Mouse (Mus musculus): ENCODE data around the gene Arhgap4. TPM values are rescaled to one million over a fixed set of nuclear protein-coding genes. Genes with fewer than 3 reads are reported as not detected.

Arhgap4 gene
- polyA plus RNA-seq (2015; fragmentation: Nextera tagmentation; extraction: Ambion mirVana) = 5.1 and 5.2 TPM in 2 replicates

DNA sequence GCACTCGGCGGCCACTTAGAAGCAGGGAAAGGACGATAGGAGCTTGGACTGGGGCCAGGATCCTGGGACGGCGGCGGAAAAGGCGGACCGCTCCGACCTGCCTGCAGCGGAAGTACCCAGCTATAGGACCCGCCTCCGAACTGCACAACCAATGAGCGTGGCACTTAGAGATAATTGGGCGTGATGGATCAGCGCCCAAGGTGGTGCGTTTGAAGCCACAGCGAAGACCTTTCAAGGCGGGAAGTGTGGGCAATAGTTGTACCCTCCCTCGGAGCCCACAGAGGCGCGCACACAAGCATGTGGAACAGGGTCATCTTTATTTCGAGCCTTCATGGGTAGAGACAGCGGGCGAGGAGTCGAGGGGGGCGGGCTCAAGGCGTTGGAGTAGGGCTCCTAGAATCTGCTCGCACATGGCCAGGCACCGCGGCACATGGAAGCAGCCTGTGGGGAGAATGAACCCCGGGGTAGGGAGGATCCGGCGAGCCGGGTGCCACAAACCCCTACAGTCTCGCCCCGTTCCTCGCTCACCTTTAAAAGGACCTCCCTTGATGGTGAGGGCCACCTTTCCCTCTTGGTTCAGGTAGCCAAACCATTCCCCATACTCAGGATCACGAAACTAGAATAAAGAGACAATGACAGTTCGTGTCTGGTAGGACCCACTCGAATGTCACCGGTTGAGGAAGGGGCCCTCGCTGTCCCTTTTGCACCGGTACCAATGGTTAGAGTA lies at the start of gene Arhgap4, which contains the start of gene Naa10:
Gene Arhgap4 (minus strand): TSS at position 48 of the 727 bp plus-strand sequence.
Gene Naa10 (minus strand): TSS at position 122 of the 727 bp plus-strand sequence.
- peak; percentile 97 for ATAC-seq

DNA sequence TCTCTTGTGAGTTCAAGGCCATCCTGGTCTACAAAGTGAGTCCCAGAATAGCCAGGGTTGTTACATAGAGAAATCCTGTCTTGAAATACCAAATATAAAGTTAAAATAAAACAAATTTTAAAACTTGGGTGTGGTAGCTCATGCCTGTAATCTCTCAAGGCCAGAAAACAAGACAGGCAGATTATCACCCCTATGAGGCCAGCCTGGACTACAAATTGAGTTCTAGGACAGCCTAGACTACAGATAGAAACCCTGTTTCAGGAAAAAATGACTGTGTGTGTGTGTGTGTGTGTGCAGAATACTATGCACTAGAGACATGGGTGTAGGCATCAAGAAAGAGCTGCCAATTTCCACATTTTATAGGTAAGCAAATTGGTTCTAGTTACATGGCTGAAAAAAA lies 49.1 kb upstream of the Arhgap4 start:
- ATAC-seq (no peak), DNase-seq (no peak)
- Histone ChIP-seq H3K36me3 (replicated peaks; ENCODE audit: insufficient read depth, low read length) (no peaks in the 10 kb centered on the region), H3K4me3 (ENCODE audit: low read depth, low read length) (no peak overlapping the region), H3K4me1 (ENCODE audit: insufficient read depth) (peaks cover 9% of the 10 kb centered on the region), H3K4me2 (ENCODE audit: low read depth, low read length) (peak overlapping the region; percentile 22; the same call in 1 of the 2 replicates), H3K9ac (replicated peaks) (no peak overlapping the region), H3K9me3 (ENCODE audit: low read length) (no peaks in the 10 kb centered on the region), H3K27me3 (ENCODE audit: insufficient read depth, low read length) (no peaks in the 10 kb centered on the region), H3K27ac (ENCODE audit: low read depth) (peak overlapping the region; percentile 99)
- TF ChIP-seq EP300 (IDR thresholded peaks at IDR 0.05; ENCODE audit: low read depth) (peak; percentile 85), CTCF (IDR thresholded peaks at IDR 0.05; ENCODE audit: low read depth) (no peak)

More for the DNA sequence above, at the start of gene Arhgap4, which contains the start of gene Naa10:
- Histone ChIP-seq H3K4me1 (ENCODE audit: insufficient read depth) (no peaks in the 10 kb centered on the region), H3K9me3 (ENCODE audit: low read length) (no peaks in the 10 kb centered on the region), H3K27me3 (ENCODE audit: insufficient read depth, low read length) (no peaks in the 10 kb centered on the region), H3K36me3 (replicated peaks; ENCODE audit: insufficient read depth, low read length) (0 out of 2 replicates have a peak, but pooled peaks cover 8% of the 10 kb centered on the region), H3K4me3 (ENCODE audit: low read depth, low read length) (peak within 1 kb of the TSS; percentile 61), H3K9ac (replicated peaks) (peak within 1 kb of the TSS; percentile 74), H3K4me2 (ENCODE audit: low read depth, low read length) (peak within 1 kb of the TSS; percentile 85), H3K27ac (ENCODE audit: low read depth) (peak within 1 kb of the TSS; percentile 79)
- TF ChIP-seq CTCF (IDR thresholded peaks at IDR 0.05; ENCODE audit: low read depth) (no peak), EP300 (IDR thresholded peaks at IDR 0.05; ENCODE audit: low read depth) (0 out of 2 replicates have a peak, but pooled peaks have one; percentile 34)
- peak; percentile 91 for DNase-seq
- 19% methylated on average over 43 of the region's 43 CpGs for WGBS (ENCODE audit: insufficient replicate concordance)

DNA sequence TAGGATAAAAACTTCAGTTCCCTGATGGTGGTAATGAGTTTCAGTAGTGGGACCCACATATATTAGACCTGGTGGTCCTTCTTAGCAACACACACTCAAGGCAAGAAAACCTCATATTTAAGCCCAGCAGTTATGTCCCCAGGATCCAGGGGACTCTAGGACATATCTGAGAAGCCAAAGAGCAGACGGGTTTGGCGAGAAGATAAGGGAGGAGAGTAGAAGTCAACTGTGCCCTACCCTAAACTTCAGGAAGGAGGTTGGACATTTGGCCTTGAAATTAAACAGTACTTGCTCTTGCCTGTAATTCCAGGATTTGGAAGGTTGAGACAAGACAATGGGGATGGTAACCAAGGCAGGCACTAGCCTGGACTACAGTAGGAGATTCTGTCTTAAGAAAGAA lies 48.1 kb upstream of the Arhgap4 start:
- H3K4me3 ChIP-seq (ENCODE audit: low read depth, low read length) = no peak overlapping the region
- no peak overlapping the region; the same call in 1 of the 2 replicates for H3K9ac ChIP-seq (replicated peaks)
- no peak for ATAC-seq
- H3K9me3 ChIP-seq (ENCODE audit: low read length) = no peaks in the 10 kb centered on the region
- H3K27ac ChIP-seq (ENCODE audit: low read depth) = peak overlapping the region; percentile 99
- WGBS (ENCODE audit: insufficient replicate concordance) = 63% methylated on average over 2 of the region's 2 CpGs
- peak overlapping the region; percentile 35; the same call in 1 of the 2 replicates for H3K4me2 ChIP-seq (ENCODE audit: low read depth, low read length)
- TF ChIP-seq CTCF (IDR thresholded peaks at IDR 0.05; ENCODE audit: low read depth) (no peak), EP300 (IDR thresholded peaks at IDR 0.05; ENCODE audit: low read depth) (peak; percentile 86)
- peaks cover 9% of the 10 kb centered on the region for H3K4me1 ChIP-seq (ENCODE audit: insufficient read depth)
- no peak for DNase-seq
- H3K36me3 ChIP-seq (replicated peaks; ENCODE audit: insufficient read depth, low read length) = no peaks in the 10 kb centered on the region
- H3K27me3 ChIP-seq (ENCODE audit: insufficient read depth, low read length) = no peaks in the 10 kb centered on the region

DNA sequence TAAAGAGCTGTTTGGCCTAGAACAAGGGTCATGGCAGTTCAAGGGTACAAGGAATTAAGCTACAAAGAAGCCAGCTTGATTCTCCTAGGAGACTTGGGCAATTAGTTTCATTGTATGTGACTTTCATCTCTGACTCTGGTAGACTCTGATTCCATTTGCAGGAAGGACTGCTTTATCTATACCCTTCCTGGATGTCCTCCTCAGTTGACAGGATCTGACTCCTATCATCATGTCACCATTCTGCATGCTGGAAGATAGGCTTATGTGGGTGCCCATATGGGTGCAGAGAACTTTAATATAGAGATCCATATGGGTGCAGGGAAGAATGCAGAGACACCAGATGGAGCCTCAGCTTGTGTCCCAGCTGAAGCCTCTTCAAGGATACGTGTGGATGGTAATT lies 47.5 kb upstream of the Arhgap4 start:
- ATAC-seq (no peak), DNase-seq (no peak)
- no peak for TF ChIP-seq CTCF (IDR thresholded peaks at IDR 0.05; ENCODE audit: low read depth)
- peak; percentile 25; the same call in 1 of the 2 replicates for TF ChIP-seq EP300 (IDR thresholded peaks at IDR 0.05; ENCODE audit: low read depth)
- Histone ChIP-seq H3K27ac (ENCODE audit: low read depth) (peak overlapping the region; percentile 99), H3K4me2 (ENCODE audit: low read depth, low read length) (no peak overlapping the region), H3K27me3 (ENCODE audit: insufficient read depth, low read length) (no peaks in the 10 kb centered on the region), H3K9ac (replicated peaks) (no peak overlapping the region; the same call in 1 of the 2 replicates), H3K9me3 (ENCODE audit: low read length) (no peaks in the 10 kb centered on the region), H3K4me3 (ENCODE audit: low read depth, low read length) (no peak overlapping the region), H3K36me3 (replicated peaks; ENCODE audit: insufficient read depth, low read length) (no peaks in the 10 kb centered on the region), H3K4me1 (ENCODE audit: insufficient read depth) (peaks cover 9% of the 10 kb centered on the region)
- 59% methylated on average over 1 of the region's 1 CpGs for WGBS (ENCODE audit: insufficient replicate concordance)

DNA sequence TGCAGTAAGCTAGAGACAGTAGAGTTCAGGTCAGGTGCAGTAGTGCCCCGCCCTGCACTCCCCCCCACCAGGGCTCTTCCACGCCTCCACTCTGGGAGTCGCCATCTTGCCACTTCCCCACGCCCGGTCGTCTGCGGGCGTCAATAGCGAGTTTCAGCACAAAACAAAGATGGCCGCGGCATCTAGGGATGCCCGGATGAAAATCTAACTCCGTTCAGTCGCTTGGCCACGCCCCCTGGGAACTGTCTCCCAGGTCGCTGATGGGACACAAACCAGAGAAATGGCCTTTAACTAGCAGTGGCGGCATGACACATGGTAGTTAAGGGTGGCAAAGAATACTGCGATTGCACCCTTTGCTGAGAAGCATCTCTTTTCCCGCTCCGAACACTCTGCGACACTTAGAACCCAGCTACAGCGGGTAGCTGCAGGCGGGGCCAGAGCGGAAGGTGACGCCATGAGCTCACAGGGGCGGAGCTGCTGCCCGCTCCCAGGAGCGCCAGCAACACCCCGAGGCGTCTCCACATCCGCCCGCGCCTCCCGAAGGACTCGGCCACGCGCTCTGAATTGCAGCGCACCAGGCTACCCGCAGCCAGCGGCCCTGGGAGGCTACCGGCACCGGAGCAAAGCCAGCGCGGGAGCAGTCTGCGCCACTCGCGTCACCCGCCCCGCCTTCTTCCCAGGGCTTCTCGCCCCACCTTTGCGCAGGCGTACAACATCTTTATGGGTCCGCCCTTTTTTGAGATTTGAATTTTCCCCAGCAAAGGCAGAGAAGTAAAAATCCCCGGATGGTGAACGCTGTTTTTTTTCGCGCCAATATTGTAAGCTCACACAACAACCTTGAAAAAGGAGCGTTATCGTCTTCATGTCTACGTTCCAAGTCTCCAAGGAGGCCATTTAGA lies 45.8 kb upstream of the Arhgap4 start:
- H3K9me3 ChIP-seq (ENCODE audit: low read length) = no peaks in the 10 kb centered on the region
- peak; percentile 88 for DNase-seq
- H3K9ac ChIP-seq (replicated peaks) = peak overlapping the region; percentile 80
- H3K36me3 ChIP-seq (replicated peaks; ENCODE audit: insufficient read depth, low read length) = 0 out of 2 replicates have a peak, but pooled peaks cover under 1% of the 10 kb centered on the region
- H3K4me1 ChIP-seq (ENCODE audit: insufficient read depth) = peaks cover 22% of the 10 kb centered on the region
- TF ChIP-seq CTCF (IDR thresholded peaks at IDR 0.05; ENCODE audit: low read depth) = no peak
- TF ChIP-seq EP300 (IDR thresholded peaks at IDR 0.05; ENCODE audit: low read depth) = 0 out of 2 replicates have a peak, but pooled peaks have one; percentile 14
- ATAC-seq = peak; percentile 81
- H3K4me2 ChIP-seq (ENCODE audit: low read depth, low read length) = peak overlapping the region; percentile 71
- H3K27ac ChIP-seq (ENCODE audit: low read depth) = peak overlapping the region; percentile 99
- no peaks in the 10 kb centered on the region for H3K27me3 ChIP-seq (ENCODE audit: insufficient read depth, low read length)
- peak overlapping the region; percentile 80 for H3K4me3 ChIP-seq (ENCODE audit: low read depth, low read length)
- WGBS (ENCODE audit: insufficient replicate concordance) = 16% methylated on average over 55 of the region's 60 CpGs

All from liver, postnatal 0 days (tissue).